Mouse (Mus musculus) megakaryocyte, embryonic 14.5 days (primary cell): ENCODE data around the gene Setd4.

Source experiments
- FLI1 ChIP-seq: IDR thresholded peaks from 2 replicates; pipeline ENCODE4 v1.6.1; 2012; ENCODE audit warnings: low read length, inconsistent platforms, mixed read lengths
- GATA1 ChIP-seq: IDR thresholded peaks from 3 replicates; pipeline ENCODE4 v1.6.1; 2012; ENCODE audit warnings: mixed read lengths, low read length, inconsistent platforms, borderline replicate concordance

- TF ChIP-seq GATA1 (no peak), FLI1 (no peak)
Observed at GRCm38 (mm10) chr16:93552686-93553513, 51.0 kb downstream of the Setd4 start.
